Mouse (Mus musculus) heart, adult 2 months (tissue): ENCODE measurements around the gene Magi2.

Source experiments
- CTCF ChIP-seq: fragments of 200-600 bp; IDR thresholded peaks from 2 replicates; pipeline ENCODE4 v1.8.1; 2022; ENCODE audit warnings: antibody characterized with exemption, mild to moderate bottlenecking, moderate library complexity
- POLR2A ChIP-seq: fragments of 200-500 bp; IDR thresholded peaks from 2 replicates; pipeline ENCODE4 v1.6.1; 2011; ENCODE audit warnings: mild to moderate bottlenecking, low read depth, low read length, control low read depth; ENCODE audit not compliant: insufficient read depth

- TF ChIP-seq POLR2A (no peak), CTCF (no peak)
These were observed 724.3 kb downstream of the Magi2 start for GRCm38 (mm10) chr5:19951102-19951501.
